Mouse (Mus musculus) forebrain, embryonic 16.5 days (tissue): ENCODE results near the gene Llcfc1. TPM values are rescaled to one million over a fixed set of nuclear protein-coding genes. Genes with fewer than 3 reads are reported as not detected.

Experiments used
- ATAC-seq: fragments of 200-750 bp; cut with Nextera tagmentation; 2 replicates; pipeline ENCODE4 v1.8.0; 2017; ENCODE audit warnings: mild to moderate bottlenecking, moderate library complexity
- H3K27ac ChIP-seq: fragments of 300-500 bp; sonication (generic); 2 replicates; pipeline ENCODE4 v1.5.1; 2014; ENCODE audit warnings: low read length, control low read depth
- H3K27me3 ChIP-seq: fragments of 300-500 bp; sonication (generic); replicated peaks from 2 replicates; pipeline ENCODE4 v1.6.1; 2014; ENCODE audit warnings: low read length; ENCODE audit not compliant: control insufficient read depth, insufficient read depth
- H3K36me3 ChIP-seq: fragments of 300-500 bp; sonication (generic); 2 replicates; pipeline ENCODE4 v1.6.1; 2014; ENCODE audit not compliant: control insufficient read depth, insufficient read depth
- H3K4me1 ChIP-seq: fragments of 300-500 bp; sonication (generic); replicated peaks from 2 replicates; pipeline ENCODE4 v1.6.1; 2014; ENCODE audit warnings: low read length; ENCODE audit not compliant: control insufficient read depth, insufficient read depth
- H3K4me2 ChIP-seq: fragments of 300-500 bp; sonication (generic); 2 replicates; pipeline ENCODE4 v1.6.1; 2014; ENCODE audit warnings: mild to moderate bottlenecking, low read length, control low read depth
- H3K4me3 ChIP-seq: fragments of 300-500 bp; sonication (generic); replicated peaks from 2 replicates; pipeline ENCODE4 v1.5.1; 2014; ENCODE audit warnings: mild to moderate bottlenecking, low read length, control low read depth
- H3K9ac ChIP-seq: fragments of 300-500 bp; sonication (generic); replicated peaks from 2 replicates; pipeline ENCODE4 v1.6.1; 2014; ENCODE audit warnings: low read depth, low read length, control low read depth
- H3K9me3 ChIP-seq: fragments of 300-500 bp; sonication (generic); 2 replicates; pipeline ENCODE4 v1.6.1; 2016; ENCODE audit warnings: low read length; ENCODE audit not compliant: control insufficient read depth
- WGBS: fragments of 180-500 bp; shearing (Covaris S2); extraction: QIAGEN DNeasy Blood & Tissue Kit; methylation state at CpG from one replicate; pipeline ENCODE4 v1.1.7; 2014; 5-methylcytosine and 5-hydroxymethylcytosine counted together
- polyA plus RNA-seq: library from polyadenylated mRNA; unstranded; fragments of >200 nt; fragmentation: Nextera tagmentation; extraction: Ambion mirVana; gene quantifications from 2 replicates; pipeline ENCODE4 v1.2.1, GENCODE M21; 2015

Gene Llcfc1
- polyA plus RNA-seq, 1 experiment from 2014 or later, result not detected

DNA sequence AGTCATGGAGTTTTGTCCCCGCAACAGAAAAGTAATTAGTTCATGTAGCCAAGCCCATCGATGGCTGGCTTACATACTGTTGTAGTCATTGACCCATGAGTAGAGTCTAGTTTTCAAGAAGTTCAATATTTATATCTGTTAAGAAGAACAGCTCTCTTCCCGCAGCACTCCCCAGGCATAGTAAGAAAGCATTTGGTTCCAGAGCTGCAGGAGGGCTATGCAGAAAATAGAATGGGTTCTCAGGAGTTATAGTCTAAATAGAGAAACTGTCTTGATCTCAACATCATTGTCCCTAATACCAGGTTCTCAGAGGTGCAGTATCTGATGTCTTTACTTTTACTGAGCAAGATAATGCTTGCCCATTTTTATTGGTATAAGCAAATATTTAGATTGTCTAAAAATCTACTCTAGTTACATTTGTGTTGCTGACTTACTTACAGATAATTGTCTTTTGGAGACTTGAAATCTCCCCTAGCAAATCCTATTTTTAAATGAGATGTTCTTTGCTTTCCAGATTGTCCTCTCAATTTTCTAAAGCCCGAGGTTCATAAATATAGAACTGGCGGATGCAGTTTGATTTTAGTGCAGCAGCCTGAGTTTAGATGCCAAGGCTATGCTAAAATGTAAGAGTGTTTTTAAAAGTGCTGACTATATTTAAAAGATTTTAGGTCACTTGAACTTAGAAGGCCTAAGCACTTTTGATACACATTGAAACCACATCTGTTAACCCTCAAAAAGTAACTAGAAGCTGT lies 50.7 kb downstream of the Llcfc1 start:
- H3K27ac ChIP-seq, result no peak overlapping the region
- no peak overlapping the region for H3K4me3 ChIP-seq
- ATAC-seq, result no peak
- H3K4me2 ChIP-seq, result no peak overlapping the region
- H3K9me3 ChIP-seq, result no peaks in the 10 kb centered on the region
- no peak overlapping the region for H3K9ac ChIP-seq
- no peaks in the 10 kb centered on the region for H3K36me3 ChIP-seq
- no peaks in the 10 kb centered on the region for H3K4me1 ChIP-seq
- 90% methylated on average over 5 of the region's 5 CpGs for WGBS
- H3K27me3 ChIP-seq, result no peaks in the 10 kb centered on the region

Other genes starting within 250 kb of the Llcfc1 start
- gene Gm10334, start 238.3 kb upstream of the Llcfc1 start, polyA plus RNA-seq, result not detected in 2 replicates
- not detected in 2 replicates for gene Prss1, start 225.5 kb upstream of the Llcfc1 start, polyA plus RNA-seq
- not detected in 2 replicates for gene Prss2, start 162.6 kb upstream of the Llcfc1 start, polyA plus RNA-seq
- 37.7 and 39.4 TPM in 2 replicates for gene Ephb6, start 78.9 kb upstream of the Llcfc1 start, polyA plus RNA-seq
- gene Trpv6, start 48.0 kb upstream of the Llcfc1 start, polyA plus RNA-seq, result 0.60 and 0.65 TPM in 2 replicates
- gene Trpv5, start 3.7 kb upstream of the Llcfc1 start, polyA plus RNA-seq, result not detected in 2 replicates
- gene Kel, start 19.9 kb downstream of the Llcfc1 start, polyA plus RNA-seq, result 0.29 and 0.48 TPM in 2 replicates
- gene Olfr459, start 90.7 kb downstream of the Llcfc1 start, polyA plus RNA-seq, result not detected in 2 replicates
- not detected in 2 replicates for gene Pip, start 163.1 kb downstream of the Llcfc1 start, polyA plus RNA-seq
- not detected in 2 replicates for gene Sval2, start 168.6 kb downstream of the Llcfc1 start, polyA plus RNA-seq